Mouse (Mus musculus) spleen, adult 10 weeks (tissue): ENCODE measurements around the gene Olfr1162. TPM values are rescaled to one million over a fixed set of nuclear protein-coding genes. Genes with fewer than 3 reads are reported as not detected.

Experiments
- polyA plus RNA-seq: library from polyadenylated mRNA; stranded (reverse); fragments of 350-450 nt; fragmentation: Illumina TruSeq; extraction: RNeasy Lipid Tissue Mini Kit (QIAGEN cat#74804); gene quantifications from one replicate; pipeline ENCODE4 v1.2.3, GENCODE M21; 2015; ENCODE audit warnings: low replicate concordance; ENCODE audit not compliant: insufficient read depth

The Olfr1162 gene
- polyA plus RNA-seq = not detected

GRCm38 (mm10) chr2:88051029-88051428, at the start of gene Olfr1162:
Gene Olfr1162 (minus strand): TSS chr2:88051129.

DNA sequence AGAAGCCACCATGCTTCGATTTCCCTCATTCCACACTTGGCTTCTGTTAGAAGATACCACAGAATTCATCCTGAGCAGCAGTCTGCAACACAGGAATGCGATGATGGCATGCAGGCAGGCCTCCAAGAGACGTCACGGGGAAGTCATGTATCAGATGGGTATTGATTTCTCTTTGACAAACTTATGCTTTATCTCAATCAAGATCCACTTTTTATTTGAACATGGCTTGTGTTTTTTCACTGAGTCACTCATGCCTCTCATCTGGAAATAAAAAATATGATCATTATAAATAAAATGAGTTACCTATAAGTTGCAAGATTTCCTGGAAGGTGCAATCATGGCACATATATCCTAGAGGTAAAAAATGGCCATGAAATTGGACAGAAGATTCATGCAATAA, 42.9 kb upstream of the Olfr1162 start, which contains the start of gene Olfr1164:
Gene Olfr1164, minus strand, starts transcription at position 101 of the 400 bp plus-strand sequence.

GRCm38 (mm10) chr2:88071730-88072129, 20.8 kb upstream of the Olfr1162 start, which contains the start of gene Olfr1163:
Gene Olfr1163 (minus strand): TSS chr2:88071830.

GRCm38 (mm10) chr2:88037599-88037998, 13.3 kb downstream of the Olfr1162 start, which contains the start of gene Olfr73:
Gene Olfr73 (minus strand): TSS chr2:88037699.

GRCm38 (mm10) chr2:88022474-88022873, 28.5 kb downstream of the Olfr1162 start, which contains the start of gene Olfr1161:
Gene Olfr1161 (plus strand): TSS chr2:88022774.

GRCm38 (mm10) chr2:88007515-88008318, 43.2 kb downstream of the Olfr1162 start, which contains the start of gene Olfr1160:
Gene Olfr1160 (minus strand): TSS chr2:88008268.

Other genes with a start within 250 kb of the Olfr1162 start
- not detected for gene Olfr1145, start 241.3 kb downstream of the Olfr1162 start, polyA plus RNA-seq
- gene Olfr1148, start 220.6 kb downstream of the Olfr1162 start, polyA plus RNA-seq = not detected
- not detected for gene Olfr1150-ps1, start 207.1 kb downstream of the Olfr1162 start, polyA plus RNA-seq
- not detected for gene Olfr1151, start 195.3 kb downstream of the Olfr1162 start, polyA plus RNA-seq
- not detected for gene Olfr1152, start 184.6 kb downstream of the Olfr1162 start, polyA plus RNA-seq
- not detected for gene Olfr1153, start 156.2 kb downstream of the Olfr1162 start, polyA plus RNA-seq
- gene Olfr1154, start 146.0 kb downstream of the Olfr1162 start, polyA plus RNA-seq = not detected
- not detected for gene Olfr1155, start 106.0 kb downstream of the Olfr1162 start, polyA plus RNA-seq
- not detected for gene Olfr1156, start 98.0 kb downstream of the Olfr1162 start, polyA plus RNA-seq
- gene Olfr1157, start 82.8 kb downstream of the Olfr1162 start, polyA plus RNA-seq = not detected
- not detected for gene Olfr74, start 76.5 kb downstream of the Olfr1162 start, polyA plus RNA-seq
- gene Olfr1158, start 61.0 kb downstream of the Olfr1162 start, polyA plus RNA-seq = not detected
- not detected for gene Olfr1160, start 42.9 kb downstream of the Olfr1162 start, polyA plus RNA-seq
- gene Olfr1161, start 28.4 kb downstream of the Olfr1162 start, polyA plus RNA-seq = not detected
- gene Olfr73, start 13.4 kb downstream of the Olfr1162 start, polyA plus RNA-seq = not detected
- not detected for gene Olfr1163, start 20.7 kb upstream of the Olfr1162 start, polyA plus RNA-seq
- gene Olfr1164, start 42.8 kb upstream of the Olfr1162 start, polyA plus RNA-seq = not detected
- gene Olfr1166, start 77.1 kb upstream of the Olfr1162 start, polyA plus RNA-seq = not detected
- not detected for gene Olfr1167, start 104.1 kb upstream of the Olfr1162 start, polyA plus RNA-seq
- gene Olfr1168, start 130.8 kb upstream of the Olfr1162 start, polyA plus RNA-seq = not detected
- gene Olfr1170, start 177.2 kb upstream of the Olfr1162 start, polyA plus RNA-seq = not detected
- not detected for gene Olfr1173, start 228.7 kb upstream of the Olfr1162 start, polyA plus RNA-seq